Mouse (Mus musculus): ENCODE results near the gene Ncbp1.

Gene Ncbp1

DNA sequence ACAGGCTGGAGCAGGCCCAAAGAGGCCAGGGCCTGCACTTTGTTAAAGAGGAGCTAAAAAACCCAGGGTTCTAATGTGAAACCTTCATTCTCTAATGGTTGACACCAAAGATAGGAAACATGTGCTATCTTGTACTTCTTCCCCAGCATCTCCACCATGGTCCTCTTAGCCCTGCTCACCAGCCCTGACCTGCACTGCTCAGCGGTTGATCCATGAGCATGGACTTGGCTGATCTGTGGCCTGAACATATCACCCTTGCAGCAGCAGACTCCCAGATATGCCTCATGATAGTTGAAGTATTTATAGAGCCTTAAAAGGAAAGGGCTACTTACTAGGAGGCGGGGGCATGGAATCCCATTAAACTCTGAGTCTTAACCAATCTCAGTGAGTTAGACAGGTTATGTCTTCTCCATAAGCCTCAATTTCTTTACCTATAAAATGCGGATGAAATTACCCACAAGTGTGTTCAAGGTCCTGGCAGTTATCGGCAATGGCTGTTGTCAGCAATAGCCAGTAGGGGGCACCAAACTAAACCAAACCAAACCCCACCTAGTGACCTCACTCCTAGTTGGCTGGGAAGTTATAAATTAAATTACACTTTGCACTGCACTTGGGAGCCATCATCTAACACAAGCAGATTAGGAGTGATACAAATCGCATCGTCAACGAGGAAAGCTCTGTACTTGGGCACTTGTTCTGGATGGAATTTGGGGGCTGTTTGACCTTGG is 63.6 kb downstream of the Ncbp1 start:
- peak; percentile 83 for DNase-seq (ENCODE audit: low read depth, low spot score)

DNA sequence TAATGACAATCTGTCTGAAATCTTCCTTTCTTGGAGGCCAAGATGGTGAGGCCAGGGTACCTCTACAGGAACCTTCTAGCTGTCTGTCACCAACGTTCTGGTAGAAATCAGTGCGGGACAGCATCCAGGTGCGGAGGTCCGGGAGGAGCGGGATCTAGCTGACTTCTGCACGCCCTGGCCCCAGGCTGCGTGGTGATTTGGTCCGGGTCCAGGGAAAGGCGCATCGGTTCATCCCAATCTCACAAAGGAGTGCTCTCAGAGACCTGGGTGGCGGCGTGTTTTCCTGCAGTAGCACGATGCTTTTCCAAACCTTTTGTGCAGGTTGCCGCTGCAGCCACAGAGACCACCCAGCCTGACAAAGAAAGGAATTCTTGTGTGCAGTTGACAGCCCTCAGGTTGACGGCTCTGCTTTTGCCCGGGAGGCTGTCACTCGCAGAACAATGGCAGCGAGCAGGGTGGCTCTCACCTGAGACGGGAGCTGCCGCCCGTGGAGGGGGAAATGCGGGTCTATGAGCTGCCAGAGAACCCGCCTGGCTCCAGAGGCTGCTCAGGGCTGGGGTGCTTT is 64.2 kb downstream of the Ncbp1 start:
- DNase-seq (ENCODE audit: low read depth, low spot score), result no peak

DNA sequence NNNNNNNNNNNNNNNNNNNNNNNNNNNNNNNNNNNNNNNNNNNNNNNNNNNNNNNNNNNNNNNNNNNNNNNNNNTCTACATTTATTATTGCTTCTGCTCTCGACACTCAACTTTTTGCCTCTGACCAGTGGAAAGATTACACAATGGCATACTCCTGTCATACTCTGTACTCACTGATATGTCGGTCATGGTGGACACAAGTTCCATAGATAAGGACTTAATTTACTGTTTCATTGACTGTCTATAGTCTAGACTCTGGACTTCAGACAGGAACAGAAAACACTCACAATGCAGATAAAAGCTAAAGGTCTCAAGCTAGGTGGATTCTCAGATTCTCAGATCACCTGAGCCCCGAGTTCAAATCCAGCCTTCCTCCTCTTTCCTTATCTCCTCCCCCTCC is 82.7 kb downstream of the Ncbp1 start:
- DNase-seq (ENCODE audit: low read depth, low spot score), result no peak
